Mouse (Mus musculus) layer of hippocampus, postnatal 36 days (tissue): ENCODE measurements around the gene Smg6. TPM values are rescaled to one million over a fixed set of nuclear protein-coding genes. Genes with fewer than 3 reads are reported as not detected.

Experiments used
- DNase-seq, 2 experiments: peaks; one replicate each; pipeline ENCODE4 v3.0.0; 2022
- total RNA-seq, 2 experiments: library from RNA; stranded (reverse); gene quantifications; 2 replicates each; pipeline ENCODE4 v1.2.3; 2021

Gene Smg6
- total RNA-seq, 2 experiments from 2014 or later: 33.7 to 34.4 TPM

DNA sequence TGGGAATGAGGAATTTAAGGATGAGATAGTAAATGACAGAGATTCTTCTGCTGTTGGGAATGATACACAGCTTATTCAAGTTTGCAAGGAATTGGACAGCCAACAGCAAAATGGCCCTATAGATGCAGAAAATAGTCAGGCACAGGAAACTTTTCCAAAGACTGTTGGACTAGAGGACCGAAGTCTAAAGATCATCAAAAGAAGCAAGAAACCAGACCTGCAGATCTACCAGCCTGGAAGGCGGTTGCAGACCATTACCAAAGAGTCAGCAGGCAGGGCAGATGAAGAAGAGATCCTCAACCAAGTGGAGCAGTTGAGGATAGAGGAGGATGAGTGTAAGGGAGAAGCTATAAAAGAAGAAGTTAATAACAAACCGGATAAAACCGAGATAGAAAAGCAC is 3.5 kb downstream of the Smg6 start:
- DNase-seq: no peak

GRCm38 (mm10) chr11:74930391-74930790 is 4.8 kb downstream of the Smg6 start:
- no peak for DNase-seq

- DNase-seq: no peak
Measured at GRCm38 (mm10) chr11:74946348-74946747, 20.7 kb downstream of the Smg6 start.

- DNase-seq: no peak
Measured at GRCm38 (mm10) chr11:74954901-74955300, 29.3 kb downstream of the Smg6 start.

DNA sequence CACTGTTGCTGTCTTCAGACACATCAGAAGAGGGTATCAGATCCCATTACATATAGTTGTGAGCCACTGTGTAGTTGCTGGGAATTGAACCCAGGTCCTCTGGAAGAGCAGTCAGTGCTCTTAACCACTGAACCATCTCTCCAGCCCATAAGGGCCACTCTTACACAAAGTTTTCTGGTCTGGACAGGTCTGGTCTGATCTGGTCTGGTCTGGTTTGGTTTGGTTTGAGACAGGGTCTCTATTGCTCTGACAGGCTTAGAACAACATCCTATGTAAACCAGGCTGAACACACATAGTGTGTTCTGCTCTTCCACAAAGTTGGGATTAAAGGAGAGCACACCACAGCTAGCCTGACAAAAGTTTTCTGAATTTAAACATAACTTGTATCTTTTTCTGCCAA is 30.4 kb downstream of the Smg6 start:
- DNase-seq: no peak

- no peak for DNase-seq
Measured at GRCm38 (mm10) chr11:74957600-74957999, 32.0 kb downstream of the Smg6 start.

DNA sequence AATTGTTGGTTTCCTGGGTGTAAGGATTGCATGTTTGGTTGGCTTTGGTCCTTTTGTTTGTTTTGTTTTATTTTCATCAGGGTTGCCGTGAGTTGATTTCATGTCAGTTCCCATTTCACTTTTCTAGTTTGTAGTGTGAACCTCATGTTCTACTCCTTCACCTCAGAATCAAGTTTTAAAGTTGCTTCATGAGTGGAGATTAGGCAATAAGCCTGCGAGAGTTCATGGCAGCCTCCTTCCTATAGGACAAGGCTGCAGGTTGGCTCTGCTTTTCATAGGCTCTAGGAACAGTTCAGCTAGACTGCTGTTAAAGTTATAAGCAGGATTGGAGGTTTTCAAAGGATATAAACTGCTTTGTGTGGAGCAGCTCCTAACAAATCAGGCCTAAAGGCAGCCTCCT is 33.9 kb downstream of the Smg6 start:
- DNase-seq: no peak

DNA sequence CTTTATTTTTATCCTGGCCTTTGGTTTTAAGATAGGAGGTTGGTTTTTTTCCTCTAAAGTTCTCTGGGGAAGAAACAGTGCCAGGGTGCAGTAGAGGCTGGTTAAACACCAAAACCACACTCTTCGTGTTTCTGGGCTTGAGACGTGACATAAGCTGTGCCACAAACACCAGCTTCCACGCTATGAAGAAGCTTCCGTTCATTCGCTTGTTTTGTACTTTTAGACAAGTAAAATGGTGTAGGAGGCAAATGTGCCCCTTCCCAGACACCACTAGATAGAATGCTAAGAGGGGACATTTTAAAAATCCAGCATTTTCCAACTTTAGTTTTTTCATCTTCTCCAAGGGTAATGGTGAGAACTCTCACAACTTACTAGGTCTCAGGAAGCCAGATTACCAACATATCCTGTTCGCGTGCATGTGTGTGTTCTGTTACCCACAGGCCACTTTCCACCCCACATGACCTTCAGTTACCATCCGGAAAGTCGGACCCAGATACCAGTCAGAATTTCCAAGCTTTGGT is 34.5 kb downstream of the Smg6 start:
- no peak for DNase-seq

DNA sequence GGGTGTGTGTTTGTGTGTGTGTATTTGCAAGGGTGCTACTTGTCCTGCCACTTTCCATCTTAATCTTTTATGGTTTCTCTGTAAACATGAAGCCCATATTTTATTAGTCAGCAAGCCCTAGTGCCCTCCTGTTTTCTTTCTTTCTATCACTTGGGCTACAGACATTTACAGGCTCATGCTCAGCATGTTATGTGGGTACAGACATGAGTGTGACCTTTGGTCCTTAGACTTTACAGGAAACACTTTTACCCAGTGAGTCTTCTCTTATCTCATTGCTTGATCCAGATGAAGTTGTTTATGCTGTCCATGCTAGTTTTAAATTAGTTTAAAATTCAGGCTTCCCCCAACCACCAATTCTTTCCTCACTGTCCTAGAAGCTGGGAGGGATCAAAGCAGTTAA is 36.3 kb downstream of the Smg6 start:
- no peak for DNase-seq

GRCm38 (mm10) chr11:74962846-74963407 is 37.3 kb downstream of the Smg6 start:
- no peak for DNase-seq

- no peak for DNase-seq
Measured at GRCm38 (mm10) chr11:74965516-74965915, 39.9 kb downstream of the Smg6 start.

DNA sequence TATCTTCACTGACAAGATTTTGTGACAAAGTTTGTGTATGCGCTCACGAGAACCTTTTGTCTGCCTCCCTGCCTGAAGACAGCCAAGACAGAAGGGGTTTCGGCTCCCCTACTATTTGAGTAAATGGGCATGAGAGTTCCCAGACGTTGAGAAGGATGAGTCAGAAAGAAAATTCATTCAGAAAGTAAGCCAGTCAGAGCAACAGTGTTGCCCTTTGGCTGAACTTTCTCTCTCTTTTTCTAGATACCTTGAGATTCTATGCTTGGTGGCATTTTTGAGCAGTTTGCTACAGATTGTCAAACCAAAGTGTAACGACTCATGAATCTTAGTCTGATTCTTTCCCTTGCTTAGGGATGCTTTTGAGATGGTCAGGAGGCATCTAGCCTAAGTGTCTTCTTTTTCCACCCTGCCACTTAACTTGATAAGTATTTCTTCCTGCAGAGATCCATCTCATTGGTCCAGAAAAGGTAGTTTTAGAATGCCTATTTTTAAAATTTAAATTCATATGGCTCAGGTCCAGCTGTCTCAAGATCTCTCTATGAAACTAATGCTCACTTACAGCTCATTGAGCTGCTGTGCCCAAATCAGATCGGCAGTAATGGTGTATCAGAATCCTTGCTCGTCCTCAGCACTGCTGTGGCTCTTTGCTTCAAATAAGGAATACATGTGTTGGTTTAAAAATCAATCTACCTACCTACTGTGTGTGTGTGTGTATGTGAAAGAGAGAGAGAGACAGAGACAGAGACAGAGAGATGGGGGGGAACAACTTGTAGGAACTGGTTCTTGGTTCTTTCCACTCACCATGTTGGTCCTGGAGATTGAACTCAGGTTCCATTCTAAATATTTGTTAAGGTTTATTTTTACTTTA is 47.9 kb downstream of the Smg6 start:
- DNase-seq: no peak

GRCm38 (mm10) chr11:74974615-74975014 is 49.0 kb downstream of the Smg6 start:
- no peak for DNase-seq

GRCm38 (mm10) chr11:74976835-74977687 is 51.4 kb downstream of the Smg6 start:
- DNase-seq: no peak

- DNase-seq: peak; percentile 66 to 68
Measured at GRCm38 (mm10) chr11:74981464-74981863, 55.8 kb downstream of the Smg6 start.

GRCm38 (mm10) chr11:74982241-74982640 is 56.6 kb downstream of the Smg6 start:
- DNase-seq: no peak

DNA sequence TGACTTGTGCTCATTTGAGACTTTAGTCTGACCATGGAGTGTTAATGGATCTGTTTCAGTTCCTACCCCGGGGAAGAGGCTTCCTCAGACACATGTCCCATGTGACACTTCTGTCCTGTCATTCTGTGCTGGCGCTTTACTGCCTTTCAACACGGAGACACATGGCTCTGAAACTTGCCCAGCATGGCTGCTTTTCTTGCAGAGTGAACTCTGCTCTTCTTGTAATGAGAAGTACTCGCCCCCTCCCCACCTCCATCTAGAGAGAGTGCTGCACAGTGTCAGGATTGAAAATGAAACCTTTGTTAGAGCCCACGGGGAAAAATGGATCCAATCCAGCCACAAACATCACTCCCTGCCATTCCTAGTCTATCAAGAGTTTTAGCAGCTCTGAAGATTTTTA is 62.5 kb downstream of the Smg6 start:
- DNase-seq: peak in 1 of 2 experiments; percentile 5

DNA sequence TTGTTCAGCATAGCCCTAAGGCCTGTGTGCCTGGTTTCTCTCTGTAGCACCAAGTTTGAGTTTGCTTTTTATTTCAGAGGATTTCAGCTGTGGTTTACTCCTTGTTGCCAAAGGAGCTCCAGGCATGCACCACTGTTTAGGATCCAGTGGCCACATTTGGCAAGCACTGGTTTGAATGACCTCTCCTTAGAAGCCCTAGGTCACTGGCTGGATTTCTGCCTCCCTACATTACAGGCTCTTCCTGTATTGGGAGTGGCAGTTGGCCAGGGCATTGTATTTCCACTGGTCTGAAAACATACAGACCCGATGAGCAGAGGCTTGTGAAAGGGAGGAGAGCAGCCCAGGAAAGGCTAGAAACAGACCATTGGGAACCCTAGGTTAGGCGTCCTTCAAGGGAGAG is 63.4 kb downstream of the Smg6 start:
- DNase-seq: no peak

GRCm38 (mm10) chr11:74990501-74990900 is 64.9 kb downstream of the Smg6 start:
- DNase-seq: no peak

GRCm38 (mm10) chr11:74991290-74991689 is 65.7 kb downstream of the Smg6 start:
- DNase-seq: no peak

DNA sequence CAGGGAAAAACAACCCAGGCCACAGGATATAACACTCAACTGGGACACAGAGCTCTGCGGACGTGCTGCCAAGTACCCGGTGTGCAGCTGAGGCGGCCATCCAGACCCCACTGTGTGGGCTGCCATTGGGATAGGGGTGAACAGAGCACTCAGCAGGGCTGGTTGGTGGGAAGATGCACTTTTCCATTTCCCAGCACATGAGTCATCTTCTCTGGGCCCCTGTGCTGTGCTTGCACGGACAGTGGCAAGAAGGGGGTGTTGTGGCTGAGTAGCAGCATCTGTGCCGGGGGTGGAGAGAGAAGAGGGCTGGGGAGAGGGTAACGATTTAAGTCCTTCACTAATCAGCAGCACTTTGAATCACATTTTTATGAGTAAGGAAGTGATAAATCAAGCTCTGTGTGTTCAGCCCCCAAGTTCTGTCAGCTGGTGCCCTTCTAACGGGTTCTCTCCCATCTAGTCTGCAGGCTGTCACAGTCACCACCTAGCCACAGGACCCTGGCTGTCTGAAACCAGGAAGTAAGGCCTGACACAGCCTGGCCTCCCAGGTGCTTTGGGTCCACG is 66.9 kb downstream of the Smg6 start:
- peak; percentile 10 to 34 for DNase-seq

- no peak for DNase-seq
Measured at GRCm38 (mm10) chr11:74994141-74994540, 68.5 kb downstream of the Smg6 start.

DNA sequence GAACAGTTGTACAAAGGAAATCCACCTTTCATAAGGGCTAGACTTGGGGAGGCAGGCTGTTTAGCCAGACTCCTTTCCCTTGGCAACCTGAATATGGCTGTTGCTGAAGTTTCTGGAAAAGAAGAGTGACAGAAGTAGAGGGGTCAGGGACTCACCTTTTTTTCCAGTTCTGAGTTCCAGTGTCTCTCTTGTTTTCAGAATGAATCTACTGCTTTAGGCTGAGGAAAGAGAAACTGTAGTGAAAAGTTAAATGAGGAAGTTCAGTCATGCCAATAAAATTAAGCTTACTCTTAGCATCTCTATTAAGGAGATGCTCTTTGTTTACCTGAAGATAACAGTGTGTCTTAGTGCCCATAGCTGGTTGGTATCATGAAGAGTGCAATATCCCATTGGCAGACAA is 69.2 kb downstream of the Smg6 start:
- no peak for DNase-seq
